Mouse (Mus musculus) small intestine, adult 2 months (tissue): ENCODE data around the gene Dpp4.

Source experiments
- CTCF ChIP-seq: fragments of 200-500 bp; IDR thresholded peaks from 2 replicates; pipeline ENCODE4 v1.5.1; 2012; ENCODE audit warnings: low read depth, mild to moderate bottlenecking, control low read depth, inconsistent platforms, low read length, moderate library complexity, mixed read lengths; ENCODE audit not compliant: insufficient replicate concordance, insufficient read length; ENCODE audit errors: extremely low read depth
- POLR2A ChIP-seq: fragments of 200-500 bp; IDR thresholded peaks from 2 replicates; pipeline ENCODE4 v1.6.1; 2012; ENCODE audit warnings: low read depth, mild to moderate bottlenecking, control low read depth, inconsistent platforms, low read length, moderate library complexity

DNA sequence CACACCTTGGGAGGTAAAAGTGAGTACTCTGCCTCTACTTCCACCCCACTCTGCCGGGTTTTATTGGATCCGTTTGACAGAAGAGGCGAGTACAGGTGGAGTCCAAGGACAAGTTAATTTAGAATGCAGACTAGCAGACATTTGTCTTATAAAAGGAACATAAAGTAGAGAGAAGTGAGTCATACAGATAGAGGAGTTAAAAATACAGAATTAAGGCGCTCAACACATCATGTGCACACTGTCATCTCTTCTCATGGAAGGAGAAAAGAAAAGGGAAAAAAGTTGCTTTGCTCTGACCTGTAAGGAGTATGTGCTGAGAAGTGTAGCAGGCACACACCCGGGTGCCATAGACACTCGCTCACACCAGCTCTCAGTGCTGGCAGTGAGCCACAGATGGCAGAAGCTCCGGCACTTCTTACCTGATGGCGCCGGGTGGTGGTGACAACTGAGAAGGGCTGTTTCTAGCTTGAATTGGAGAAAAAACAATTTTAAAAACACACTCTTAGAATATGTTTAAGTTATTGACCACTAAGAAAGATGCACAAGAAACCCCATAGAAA, 88.9 kb downstream of the Dpp4 start:
- TF ChIP-seq CTCF (no peak), POLR2A (no peak)
